Comparison of ENCODE assay signal across 10 mouse cellular contexts in genomic region chr6:84148470-84148869, GRCm38 (mm10).
DNase-seq lines count a peak whose midpoint lies in the region; ATAC-seq and TF ChIP-seq lines count a peak whose summit lies in the region.
"Had no signal": no experiment of that assay in that cellular context is flagged by ENCODE, and none has a peak within 500 bp of the region (broad histone marks: within the 10 kb centered on the region; RNA-seq: fewer than 3 reads in every experiment).

No protein-coding gene starts in this region.

- no peak for ATAC-seq in embryonic facial prominence, embryonic 11.5 days (replicated peaks; ENCODE audit: insufficient number of reproducible peaks, low FRiP score, low TSS enrichment, low read depth)

- no peak overlapping the region for H3K4me2 ChIP-seq in embryonic facial prominence, embryonic 11.5 days (ENCODE audit: low read depth, low read length)
- H3K4me2 ChIP-seq: liver, embryonic 13.5 days had no signal

- intact Hi-C loops in left cerebral cortex, adult 2 months (cut with DNase I) = no loop called here
- intact Hi-C loops in left cerebral cortex, postnatal 25 days (cut with DNase I) = no loop called here

- TF ChIP-seq CTCF in left cerebral cortex, adult 2 months (IDR thresholded peaks at IDR 0.05) = peak; percentile 58

- no peaks in the 10 kb centered on the region for H3K4me1 ChIP-seq in embryonic facial prominence, embryonic 11.5 days (ENCODE audit: control insufficient read depth, insufficient read depth, low read length)
- peaks cover 31% of the 10 kb centered on the region for H3K4me1 ChIP-seq in embryonic facial prominence, embryonic 10.5 days
- H3K4me1 ChIP-seq: liver, embryonic 13.5 days had no signal

- 63% methylated on average over 6 of the region's 6 CpGs for WGBS in embryonic facial prominence, embryonic 11.5 days
- 73% methylated on average over 6 of the region's 6 CpGs for WGBS in embryonic facial prominence, embryonic 10.5 days

- no peak overlapping the region for H3K9ac ChIP-seq in embryonic facial prominence, embryonic 11.5 days (replicated peaks; ENCODE audit: low read length)
- H3K9ac ChIP-seq: liver, embryonic 13.5 days had no signal

- no peak overlapping the region for H3K4me3 ChIP-seq in embryonic facial prominence, embryonic 11.5 days (ENCODE audit: low read depth, low read length)
- no peak overlapping the region for H3K4me3 ChIP-seq in embryonic facial prominence, embryonic 10.5 days
- H3K4me3 ChIP-seq in left cerebral cortex, adult 2 months = no peak overlapping the region
- H3K4me3 ChIP-seq: liver, embryonic 13.5 days had no signal

- no peaks in the 10 kb centered on the region for H3K9me3 ChIP-seq in embryonic facial prominence, embryonic 11.5 days (replicated peaks; ENCODE audit: control insufficient read depth, low read length)
- no peaks in the 10 kb centered on the region for H3K9me3 ChIP-seq in embryonic facial prominence, embryonic 10.5 days
- H3K9me3 ChIP-seq: liver, embryonic 13.5 days had no signal

- no peak overlapping the region for H3K27ac ChIP-seq in embryonic facial prominence, embryonic 11.5 days (replicated peaks; ENCODE audit: low read depth, low read length)
- no peak overlapping the region for H3K27ac ChIP-seq in embryonic facial prominence, embryonic 10.5 days (replicated peaks)
- no peak overlapping the region for H3K27ac ChIP-seq in left cerebral cortex, adult 2 months
- H3K27ac ChIP-seq: liver, embryonic 13.5 days had no signal

- H3K36me3 ChIP-seq in embryonic facial prominence, embryonic 11.5 days (replicated peaks; ENCODE audit: control insufficient read depth, insufficient read depth, low read depth, low read length) = no peaks in the 10 kb centered on the region
- H3K36me3 ChIP-seq in embryonic facial prominence, embryonic 10.5 days (replicated peaks) = no peaks in the 10 kb centered on the region
- H3K36me3 ChIP-seq: liver, embryonic 13.5 days had no signal

- peak; percentile 57 for DNase-seq in embryonic facial prominence, embryonic 11.5 days (ENCODE audit: low spot score)
- DNase-seq in embryonic facial prominence, embryonic 10.5 days (ENCODE audit: low spot score) = no peak
- no peak for DNase-seq in left cerebral cortex, adult 2 months (ENCODE audit: extremely low spot score in 1 of 2, low spot score in 2 of 2)
- no peak for DNase-seq in left cerebral cortex, adult 18-20 months (ENCODE audit: low spot score in 2 of 2)
- DNase-seq in 416B (ENCODE audit: low read depth) = peak; percentile 59
- peak; percentile 34 for DNase-seq in embryo, embryonic 10 days (ENCODE audit: low spot score)
- no peak for DNase-seq in left cerebral cortex, postnatal 25 days (ENCODE audit: low spot score in 2 of 2)
- no peak for DNase-seq in urinary bladder, postnatal 14 days (ENCODE audit: low spot score)
- DNase-seq: cerebellum, adult 9-10 months; liver, embryonic 13.5 days had no signal

- no peaks in the 10 kb centered on the region for H3K27me3 ChIP-seq in embryonic facial prominence, embryonic 11.5 days (ENCODE audit: control insufficient read depth, insufficient read depth, low read length)
- no peaks in the 10 kb centered on the region for H3K27me3 ChIP-seq in embryonic facial prominence, embryonic 10.5 days (replicated peaks; ENCODE audit: low read depth, poor library complexity, severe bottlenecking)
- H3K27me3 ChIP-seq: liver, embryonic 13.5 days had no signal

Comparison
In these comparisons a context has a peak if more than half of its experiments do, and no peak if none do; other contexts are left out.
1. DNase-seq: peak in embryonic facial prominence, embryonic 11.5 days (single experiment), 416B (single experiment) and embryo, embryonic 10 days (single experiment); none in embryonic facial prominence, embryonic 10.5 days (single experiment), left cerebral cortex, adult 2 months (0 of 2), left cerebral cortex, adult 18-20 months (0 of 2), left cerebral cortex, postnatal 25 days (0 of 2) and urinary bladder, postnatal 14 days (single experiment).